Mouse (Mus musculus) E14TG2a.4 (cell line): ENCODE results near the gene Hrh1.
A peak's percentile ranks its signal among the peaks of the same experiment; 100 is the strongest.

Experiments
- H3K27me3 ChIP-seq: 2 replicates; pipeline ENCODE4 v1.6.1; 2014; ENCODE audit warnings: low read length, control low read depth; ENCODE audit not compliant: insufficient read depth
- H3K36me3 ChIP-seq: 2 replicates; pipeline ENCODE4 v1.6.1; 2014; ENCODE audit warnings: low read length, control low read depth; ENCODE audit not compliant: insufficient read depth
- H3K4me1 ChIP-seq: replicated peaks from 2 replicates; pipeline ENCODE4 v1.6.1; 2014; ENCODE audit warnings: low read depth, low read length, control low read depth
- H3K4me3 ChIP-seq: replicated peaks from 2 replicates; pipeline ENCODE4 v1.5.1; 2014; ENCODE audit warnings: mild to moderate bottlenecking, low read length
- H3K9me3 ChIP-seq: 2 replicates; pipeline ENCODE4 v1.6.1; 2014; ENCODE audit warnings: low read length, control low read depth
- CTCF ChIP-seq: conservative IDR thresholded peaks from 2 replicates; pipeline ENCODE4 v1.5.1; 2014; ENCODE audit warnings: low read length
- NANOG ChIP-seq: IDR thresholded peaks from 2 replicates; pipeline ENCODE4 v1.6.1; 2014; ENCODE audit warnings: borderline replicate concordance, low read length, mixed read lengths
- POU5F1 ChIP-seq: IDR thresholded peaks from 2 replicates; pipeline ENCODE4 v1.6.1; 2014; ENCODE audit warnings: low read length, borderline replicate concordance

Gene Hrh1

DNA sequence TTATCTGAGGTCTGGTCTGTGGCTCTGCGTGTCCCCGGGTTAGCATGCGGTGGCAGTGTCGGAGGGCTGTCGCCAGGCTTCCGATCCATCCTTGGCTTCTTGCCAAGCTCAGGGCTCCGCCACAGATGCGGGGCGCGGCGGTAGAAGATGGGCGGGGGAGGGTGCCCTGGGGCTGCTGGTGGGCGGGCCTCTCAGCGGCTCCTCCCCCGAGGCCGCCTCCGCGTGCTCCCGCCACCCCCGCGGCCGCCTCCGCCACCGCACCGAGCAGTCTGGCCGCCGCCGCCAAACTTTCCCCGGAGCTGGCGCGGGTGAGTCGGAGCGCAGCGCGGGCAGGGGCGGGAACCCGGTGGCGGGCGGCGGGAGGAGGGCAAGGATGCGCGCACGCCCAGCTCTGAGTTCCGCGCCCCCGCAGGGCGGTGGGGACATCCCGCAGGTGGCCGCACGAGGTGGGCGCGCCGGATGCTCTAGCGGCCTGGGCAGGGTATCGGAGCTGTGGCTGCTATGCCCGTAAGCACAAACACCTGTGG, at the start of gene Hrh1:
Gene Hrh1, plus strand, starts transcription at position 246 of the 527 bp plus-strand sequence.
- H3K9me3 ChIP-seq, result no peaks in the 10 kb centered on the region
- peaks cover 82% of the 10 kb centered on the region for H3K27me3 ChIP-seq
- peak within 1 kb of the TSS; percentile 80 for H3K4me3 ChIP-seq
- peaks cover 25% of the 10 kb centered on the region for H3K4me1 ChIP-seq
- TF ChIP-seq CTCF (no peak), NANOG (no peak), POU5F1 (no peak)
- no peaks in the 10 kb centered on the region for H3K36me3 ChIP-seq

DNA sequence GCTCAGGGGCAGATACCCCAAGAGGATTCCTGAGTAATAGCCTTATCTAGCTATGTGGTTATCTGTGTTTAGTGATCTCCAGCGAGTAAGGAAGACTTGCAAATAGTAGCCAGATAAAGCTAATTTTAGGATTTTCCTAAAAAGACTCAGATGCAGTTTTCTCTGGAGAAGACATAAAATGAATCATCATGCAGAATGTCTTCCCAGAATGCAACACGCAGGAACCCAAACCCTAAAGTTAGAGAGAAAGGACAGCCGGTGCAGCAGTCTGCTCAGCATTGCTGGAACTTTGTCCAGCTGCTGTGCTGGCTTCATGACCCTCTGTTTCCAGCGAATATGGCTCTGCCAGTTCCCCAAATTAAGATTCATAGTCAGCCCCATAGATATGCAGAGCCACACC, 43.1 kb upstream of the Hrh1 start:
- Histone ChIP-seq H3K9me3 (no peaks in the 10 kb centered on the region), H3K27me3 (peaks cover 3% of the 10 kb centered on the region; the same call in 1 of the 2 replicates), H3K4me3 (no peak overlapping the region), H3K36me3 (no peaks in the 10 kb centered on the region), H3K4me1 (no peaks in the 10 kb centered on the region)
- TF ChIP-seq POU5F1 (no peak), NANOG (no peak), CTCF (no peak)

DNA sequence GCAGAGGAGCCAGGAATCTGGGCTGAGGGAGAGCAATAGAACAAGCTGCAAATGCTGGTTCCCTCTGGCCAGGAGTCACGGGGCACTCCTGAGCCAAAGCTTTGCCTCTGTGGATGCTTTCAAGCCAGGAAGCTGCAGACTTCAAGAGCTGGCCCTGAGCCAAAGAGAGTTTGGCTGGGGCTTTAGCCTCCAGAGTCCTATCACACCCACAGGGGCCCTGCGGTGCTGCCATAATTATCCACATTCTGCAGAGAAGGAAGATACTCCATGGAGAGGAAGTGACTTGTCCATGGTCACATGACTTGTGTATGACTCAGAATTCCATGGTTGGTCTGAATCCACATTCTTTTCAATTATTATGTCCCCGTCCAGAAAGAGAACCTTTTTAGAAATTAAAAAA, 39.6 kb upstream of the Hrh1 start:
- Histone ChIP-seq H3K4me3 (no peak overlapping the region), H3K4me1 (no peaks in the 10 kb centered on the region), H3K9me3 (no peaks in the 10 kb centered on the region), H3K27me3 (no peaks in the 10 kb centered on the region; the same call in 1 of the 2 replicates), H3K36me3 (no peaks in the 10 kb centered on the region)
- TF ChIP-seq CTCF, result no peak
- TF ChIP-seq POU5F1, result no peak
- TF ChIP-seq NANOG, result no peak

DNA sequence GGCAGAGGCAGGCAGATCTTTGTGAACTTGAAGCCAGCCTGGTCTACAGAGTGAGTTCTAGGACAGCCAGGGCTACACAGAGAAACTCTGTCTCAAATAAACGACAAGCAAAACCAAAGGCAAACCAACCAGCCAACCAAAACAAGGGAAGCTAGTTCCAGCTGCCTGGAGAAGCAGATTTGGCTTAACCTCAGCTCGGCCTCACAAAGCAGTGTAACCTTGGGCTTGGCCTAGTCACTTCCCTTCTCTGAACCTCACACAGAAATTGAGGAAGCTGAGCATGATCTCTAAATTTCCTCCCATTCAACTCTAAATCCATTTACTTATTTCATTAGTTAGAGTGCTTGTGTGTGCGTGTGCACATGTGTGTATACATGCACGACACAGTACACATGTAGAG, 35.4 kb upstream of the Hrh1 start:
- no peaks in the 10 kb centered on the region for H3K27me3 ChIP-seq
- H3K4me1 ChIP-seq, result no peaks in the 10 kb centered on the region
- H3K36me3 ChIP-seq, result no peaks in the 10 kb centered on the region
- TF ChIP-seq NANOG (no peak), CTCF (no peak), POU5F1 (no peak)
- H3K9me3 ChIP-seq, result no peaks in the 10 kb centered on the region
- H3K4me3 ChIP-seq, result no peak overlapping the region

DNA sequence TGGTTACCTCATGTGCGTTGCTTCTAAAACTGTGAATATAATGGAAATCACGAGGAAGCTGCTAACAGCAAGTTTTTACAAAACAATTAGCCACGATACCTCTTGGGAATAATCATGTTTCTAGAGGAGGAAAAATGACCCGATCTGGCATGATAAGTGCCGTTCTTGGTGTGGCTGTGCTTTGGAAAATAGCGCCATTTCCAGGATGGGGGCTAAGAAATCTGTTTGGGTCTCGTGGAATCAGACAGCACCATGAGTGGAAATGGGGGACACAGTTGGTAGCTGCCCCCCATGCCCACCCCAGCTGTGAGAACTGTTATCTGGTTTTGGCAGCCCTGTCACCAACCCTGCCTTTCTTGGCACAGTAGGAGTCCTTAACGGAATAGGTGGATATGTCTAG, 34.0 kb upstream of the Hrh1 start:
- TF ChIP-seq POU5F1, result no peak
- TF ChIP-seq CTCF, result no peak
- TF ChIP-seq NANOG, result no peak
- Histone ChIP-seq H3K9me3 (no peaks in the 10 kb centered on the region), H3K36me3 (no peaks in the 10 kb centered on the region), H3K4me3 (no peak overlapping the region), H3K27me3 (no peaks in the 10 kb centered on the region), H3K4me1 (no peaks in the 10 kb centered on the region)

DNA sequence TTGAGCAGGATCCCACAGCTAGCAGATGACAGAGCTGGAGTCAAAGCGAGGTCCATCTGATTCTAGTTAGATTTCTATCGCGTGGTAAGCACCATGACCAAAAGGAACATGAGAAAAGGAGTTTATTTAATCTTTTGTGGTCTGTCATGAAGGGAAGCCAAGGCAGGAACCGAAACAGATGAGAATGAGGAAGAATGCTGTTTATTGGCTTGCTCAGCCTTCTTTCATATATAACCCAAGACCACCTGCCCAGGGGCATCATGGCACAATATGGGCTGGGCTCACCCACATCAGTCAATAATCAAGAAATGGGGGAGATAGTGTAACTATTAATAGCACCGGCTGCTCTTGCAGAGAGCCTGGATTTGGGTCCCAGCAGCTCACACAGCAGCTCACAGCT, 33.0 kb upstream of the Hrh1 start:
- no peaks in the 10 kb centered on the region for H3K9me3 ChIP-seq
- TF ChIP-seq CTCF, result no peak
- no peak for TF ChIP-seq POU5F1
- no peak for TF ChIP-seq NANOG
- H3K36me3 ChIP-seq, result no peaks in the 10 kb centered on the region
- no peaks in the 10 kb centered on the region for H3K27me3 ChIP-seq
- H3K4me3 ChIP-seq, result no peak overlapping the region
- no peaks in the 10 kb centered on the region for H3K4me1 ChIP-seq

DNA sequence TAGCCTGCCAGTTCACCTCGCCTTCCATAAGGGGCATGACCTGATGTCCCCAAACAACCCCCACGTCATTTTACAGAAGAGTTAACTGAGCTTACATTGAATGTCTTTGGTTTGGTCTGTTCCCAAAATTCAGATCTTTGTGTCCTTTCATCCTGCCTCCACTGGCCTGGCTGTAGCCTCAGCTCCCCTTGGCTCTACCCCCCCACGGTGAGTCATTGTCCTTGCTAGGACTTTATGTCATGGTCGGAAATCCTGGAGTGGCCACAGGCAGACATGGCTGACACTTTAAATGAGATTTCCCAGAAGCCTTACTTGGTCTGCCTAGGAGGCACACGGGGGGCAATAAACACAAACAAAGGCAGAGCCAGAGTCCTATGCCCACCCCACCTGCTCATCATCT, 31.5 kb upstream of the Hrh1 start:
- no peaks in the 10 kb centered on the region for H3K36me3 ChIP-seq
- no peaks in the 10 kb centered on the region for H3K9me3 ChIP-seq
- no peak overlapping the region for H3K4me3 ChIP-seq
- no peaks in the 10 kb centered on the region for H3K27me3 ChIP-seq
- no peaks in the 10 kb centered on the region for H3K4me1 ChIP-seq
- TF ChIP-seq POU5F1 (no peak), CTCF (no peak), NANOG (no peak)

DNA sequence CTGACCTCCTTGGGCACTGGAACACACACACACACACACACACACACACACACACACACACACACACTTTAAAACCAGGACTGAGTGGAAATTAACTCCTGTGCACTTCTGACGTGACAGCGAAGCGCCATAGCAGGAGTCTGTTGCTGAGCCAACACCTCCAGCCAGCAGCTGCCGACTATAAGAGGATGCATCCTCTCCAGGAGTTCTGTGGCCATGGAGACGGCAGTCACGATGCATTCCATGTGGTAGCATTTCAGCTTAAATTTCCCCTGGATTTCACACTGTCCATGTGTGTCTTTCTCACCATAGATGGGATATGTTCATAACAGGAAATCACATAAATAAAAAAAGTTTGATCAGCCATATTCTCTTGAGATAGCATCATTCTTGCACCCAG, 30.1 kb upstream of the Hrh1 start:
- Histone ChIP-seq H3K36me3 (no peaks in the 10 kb centered on the region), H3K9me3 (no peaks in the 10 kb centered on the region), H3K4me1 (no peaks in the 10 kb centered on the region), H3K4me3 (no peak overlapping the region), H3K27me3 (no peaks in the 10 kb centered on the region)
- TF ChIP-seq POU5F1 (no peak), CTCF (no peak), NANOG (no peak)

DNA sequence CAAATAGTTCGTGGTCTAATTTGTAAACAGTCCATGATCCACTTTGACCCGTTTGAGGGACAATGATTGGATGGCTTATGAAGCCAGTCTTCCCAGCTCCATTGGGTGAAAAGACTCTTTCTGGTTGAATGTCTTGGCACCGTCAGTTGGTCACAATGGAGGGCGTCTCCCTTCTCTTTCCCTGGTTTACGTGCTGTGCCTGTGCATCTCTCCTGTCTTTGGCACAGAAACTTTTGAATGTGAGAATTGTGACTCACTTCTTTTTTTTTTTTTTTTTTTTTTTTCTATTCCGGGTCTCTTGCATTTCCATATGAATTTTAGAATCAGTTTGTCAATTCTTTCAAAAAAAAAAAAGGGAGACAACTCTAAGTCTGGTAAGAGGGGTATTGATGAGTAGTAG, 29.5 kb upstream of the Hrh1 start:
- Histone ChIP-seq H3K4me1 (no peaks in the 10 kb centered on the region), H3K27me3 (no peaks in the 10 kb centered on the region), H3K36me3 (no peaks in the 10 kb centered on the region), H3K9me3 (no peaks in the 10 kb centered on the region), H3K4me3 (no peak overlapping the region)
- no peak for TF ChIP-seq CTCF
- no peak for TF ChIP-seq POU5F1
- TF ChIP-seq NANOG, result no peak
